Mouse (Mus musculus) heart, embryonic 11.5 days (tissue): Measurements from ENCODE around the gene Hebp1. TPM values are rescaled to one million over a fixed set of nuclear protein-coding genes. Genes with fewer than 3 reads are reported as not detected.

Experiments used
- ATAC-seq: fragments of 200-750 bp; cut with Nextera tagmentation; replicated peaks from 2 replicates; pipeline ENCODE4 v1.8.0; 2017; ENCODE audit warnings: moderate library complexity; ENCODE audit not compliant: insufficient number of reproducible peaks, low FRiP score, low TSS enrichment
- H3K27ac ChIP-seq: fragments of 300-500 bp; sonication (generic); 2 replicates; pipeline ENCODE4 v1.5.1; 2014; ENCODE audit warnings: mild to moderate bottlenecking, low read depth, low read length
- H3K27me3 ChIP-seq: fragments of 300-500 bp; sonication (generic); 2 replicates; pipeline ENCODE4 v1.6.1; 2014; ENCODE audit warnings: mild to moderate bottlenecking, low read length, mixed read lengths; ENCODE audit not compliant: control insufficient read depth, insufficient read depth
- H3K36me3 ChIP-seq: fragments of 300-500 bp; sonication (generic); 2 replicates; pipeline ENCODE4 v1.6.1; 2014; ENCODE audit warnings: mild to moderate bottlenecking, low read length, moderate library complexity, mixed read lengths; ENCODE audit not compliant: control insufficient read depth, insufficient read depth
- H3K4me1 ChIP-seq: fragments of 300-500 bp; sonication (generic); 2 replicates; pipeline ENCODE4 v1.6.1; 2014; ENCODE audit warnings: low read length; ENCODE audit not compliant: control insufficient read depth, insufficient read depth
- H3K4me2 ChIP-seq: fragments of 300-500 bp; sonication (generic); 2 replicates; pipeline ENCODE4 v1.6.1; 2014; ENCODE audit warnings: mild to moderate bottlenecking, moderate library complexity
- H3K4me3 ChIP-seq: fragments of 300-500 bp; sonication (generic); 2 replicates; pipeline ENCODE4 v1.5.1; 2014; ENCODE audit warnings: low read depth, low read length
- H3K9ac ChIP-seq: fragments of 300-500 bp; sonication (generic); 2 replicates; pipeline ENCODE4 v1.6.1; 2014; ENCODE audit warnings: mild to moderate bottlenecking, low read depth, low read length, moderate library complexity
- H3K9me3 ChIP-seq: fragments of 300-500 bp; sonication (generic); replicated peaks from 2 replicates; pipeline ENCODE4 v1.6.1; 2016; ENCODE audit warnings: low read length; ENCODE audit not compliant: control insufficient read depth
- WGBS: fragments of 180-500 bp; shearing (Covaris S2); extraction: QIAGEN DNeasy Blood & Tissue Kit; methylation state at CpG from one replicate; pipeline ENCODE4 v1.1.7; 2014; ENCODE audit not compliant: insufficient replicate concordance; 5-methylcytosine and 5-hydroxymethylcytosine counted together
- polyA plus RNA-seq: library from polyadenylated mRNA; unstranded; fragments of >200 nt; fragmentation: Nextera tagmentation; extraction: Ambion mirVana; gene quantifications from 2 replicates; pipeline ENCODE4 v1.2.1, GENCODE M21; 2014

Hebp1 gene
- polyA plus RNA-seq, 1 experiment from 2014 or later, result 15.2 TPM

- Histone ChIP-seq H3K27ac (no peak overlapping the region), H3K9ac (no peak overlapping the region), H3K36me3 (no peaks in the 10 kb centered on the region), H3K27me3 (no peaks in the 10 kb centered on the region), H3K4me1 (no peaks in the 10 kb centered on the region), H3K4me3 (no peak overlapping the region), H3K4me2 (no peak overlapping the region), H3K9me3 (no peaks in the 10 kb centered on the region)
- no peak for ATAC-seq
- WGBS, result 37% methylated on average over 5 of the region's 5 CpGs
Observed at GRCm38 (mm10) chr6:135150311-135150710, 47.5 kb downstream of the Hebp1 start.

GRCm38 (mm10) chr6:135149722-135150121 lies 48.1 kb downstream of the Hebp1 start:
- Histone ChIP-seq H3K4me2 (no peak overlapping the region), H3K9me3 (no peaks in the 10 kb centered on the region), H3K27me3 (no peaks in the 10 kb centered on the region), H3K4me1 (no peaks in the 10 kb centered on the region), H3K9ac (no peak overlapping the region), H3K36me3 (no peaks in the 10 kb centered on the region), H3K27ac (no peak overlapping the region), H3K4me3 (no peak overlapping the region)
- 85% methylated on average over 4 of the region's 4 CpGs for WGBS
- no peak for ATAC-seq

- no peak for ATAC-seq
- H3K27me3 ChIP-seq, result no peaks in the 10 kb centered on the region
- H3K9me3 ChIP-seq, result no peaks in the 10 kb centered on the region
- H3K27ac ChIP-seq, result no peak overlapping the region
- H3K4me3 ChIP-seq, result no peak overlapping the region
- no peaks in the 10 kb centered on the region for H3K36me3 ChIP-seq
- 77% methylated on average over 4 of the region's 4 CpGs for WGBS
- no peaks in the 10 kb centered on the region for H3K4me1 ChIP-seq
- H3K9ac ChIP-seq, result no peak overlapping the region
- no peak overlapping the region for H3K4me2 ChIP-seq
Observed at GRCm38 (mm10) chr6:135149175-135149574, 48.6 kb downstream of the Hebp1 start.

- no peak overlapping the region for H3K27ac ChIP-seq
- no peaks in the 10 kb centered on the region for H3K9me3 ChIP-seq
- H3K36me3 ChIP-seq, result no peaks in the 10 kb centered on the region
- no peak overlapping the region for H3K4me2 ChIP-seq
- ATAC-seq, result no peak
- 18% methylated on average over 1 of the region's 1 CpGs for WGBS
- H3K4me3 ChIP-seq, result no peak overlapping the region
- H3K9ac ChIP-seq, result no peak overlapping the region
- no peaks in the 10 kb centered on the region for H3K4me1 ChIP-seq
- no peaks in the 10 kb centered on the region for H3K27me3 ChIP-seq
Observed at GRCm38 (mm10) chr6:135148506-135148905, 49.3 kb downstream of the Hebp1 start.

GRCm38 (mm10) chr6:135145976-135146375 lies 51.8 kb downstream of the Hebp1 start:
- 84% methylated on average over 5 of the region's 5 CpGs for WGBS

GRCm38 (mm10) chr6:135144516-135144915 lies 53.3 kb downstream of the Hebp1 start:
- Histone ChIP-seq H3K9ac (no peak overlapping the region), H3K4me2 (no peak overlapping the region), H3K27ac (no peak overlapping the region), H3K4me3 (no peak overlapping the region), H3K9me3 (no peaks in the 10 kb centered on the region), H3K4me1 (0 out of 2 replicates have a peak, but pooled peaks cover 3% of the 10 kb centered on the region), H3K27me3 (no peaks in the 10 kb centered on the region), H3K36me3 (no peaks in the 10 kb centered on the region)
- 8% methylated on average over 3 of the region's 3 CpGs for WGBS
- no peak for ATAC-seq

More at GRCm38 (mm10) chr6:135145976-135146375, 51.8 kb downstream of the Hebp1 start:
- no peak overlapping the region for H3K9ac ChIP-seq
- ATAC-seq, result no peak
- H3K4me3 ChIP-seq, result no peak overlapping the region
- H3K27ac ChIP-seq, result no peak overlapping the region
- no peaks in the 10 kb centered on the region for H3K9me3 ChIP-seq
- 0 out of 2 replicates have a peak, but pooled peaks cover 3% of the 10 kb centered on the region for H3K4me1 ChIP-seq
- H3K27me3 ChIP-seq, result no peaks in the 10 kb centered on the region
- no peak overlapping the region for H3K4me2 ChIP-seq
- H3K36me3 ChIP-seq, result no peaks in the 10 kb centered on the region

GRCm38 (mm10) chr6:135143151-135143550 lies 54.7 kb downstream of the Hebp1 start:
- H3K9ac ChIP-seq, result no peak overlapping the region
- no peak overlapping the region for H3K4me3 ChIP-seq
- H3K9me3 ChIP-seq, result no peaks in the 10 kb centered on the region
- H3K27me3 ChIP-seq, result no peaks in the 10 kb centered on the region
- no peak for ATAC-seq
- H3K27ac ChIP-seq, result no peak overlapping the region
- 91% methylated on average over 5 of the region's 5 CpGs for WGBS
- no peak overlapping the region for H3K4me2 ChIP-seq
- H3K4me1 ChIP-seq, result 0 out of 2 replicates have a peak, but pooled peaks cover 3% of the 10 kb centered on the region
- H3K36me3 ChIP-seq, result no peaks in the 10 kb centered on the region

- H3K27ac ChIP-seq, result 0 out of 2 replicates have a peak overlapping the region, but pooled peaks have one; percentile 6
- 64% methylated on average over 16 of the region's 16 CpGs for WGBS
Observed at GRCm38 (mm10) chr6:135141451-135142147, 56.2 kb downstream of the Hebp1 start.

GRCm38 (mm10) chr6:135138746-135139145 lies 59.1 kb downstream of the Hebp1 start:
- no peak overlapping the region for H3K4me3 ChIP-seq
- no peaks in the 10 kb centered on the region for H3K9me3 ChIP-seq
- no peak for ATAC-seq
- H3K9ac ChIP-seq, result no peak overlapping the region
- no peak overlapping the region for H3K4me2 ChIP-seq
- H3K4me1 ChIP-seq, result peaks cover 14% of the 10 kb centered on the region
- H3K36me3 ChIP-seq, result no peaks in the 10 kb centered on the region
- WGBS, result 82% methylated on average over 14 of the region's 14 CpGs
- H3K27ac ChIP-seq, result no peak overlapping the region
- H3K27me3 ChIP-seq, result no peaks in the 10 kb centered on the region

More at GRCm38 (mm10) chr6:135141451-135142147, 56.2 kb downstream of the Hebp1 start:
- H3K9ac ChIP-seq, result no peak overlapping the region
- no peaks in the 10 kb centered on the region for H3K36me3 ChIP-seq
- no peak overlapping the region for H3K4me2 ChIP-seq
- no peaks in the 10 kb centered on the region for H3K27me3 ChIP-seq
- H3K4me1 ChIP-seq, result peaks cover 9% of the 10 kb centered on the region
- no peak for ATAC-seq
- H3K4me3 ChIP-seq, result no peak overlapping the region
- H3K9me3 ChIP-seq, result no peaks in the 10 kb centered on the region
